Mouse (Mus musculus) liver, embryonic 16.5 days (tissue): ENCODE measurements at regions not wholly inside any gene's neighbourhood (a gene's known extent, or its start where the extent isn't known, plus 50 kb on each side); places are given as distances from the start of the nearest gene placed in this dataset.
"Not testable (repeated sequence)": the region's sequence is repeated elsewhere in the genome, so short reads cannot be mapped to it uniquely, and the experiment has no call there.

Experiments used
- ATAC-seq: fragments of 200-750 bp; cut with Nextera tagmentation; 2 replicates; pipeline ENCODE4 v1.8.0; 2017; ENCODE audit warnings: low read depth, mild to moderate bottlenecking, moderate number of reproducible peaks, moderate library complexity
- H3K27ac ChIP-seq: fragments of 300-500 bp; sonication (generic); 2 replicates; pipeline ENCODE4 v1.5.1; 2014; ENCODE audit warnings: mild to moderate bottlenecking, low read length
- H3K27me3 ChIP-seq: fragments of 300-500 bp; sonication (generic); 2 replicates; pipeline ENCODE4 v1.6.1; 2014; ENCODE audit warnings: low read depth, low read length, mixed read lengths; ENCODE audit not compliant: control insufficient read depth, insufficient read depth
- H3K36me3 ChIP-seq: fragments of 300-500 bp; sonication (generic); 2 replicates; pipeline ENCODE4 v1.6.1; 2014; ENCODE audit warnings: mild to moderate bottlenecking; ENCODE audit not compliant: control insufficient read depth, insufficient read depth
- H3K4me1 ChIP-seq: fragments of 300-500 bp; sonication (generic); 2 replicates; pipeline ENCODE4 v1.6.1; 2014; ENCODE audit warnings: low read depth, low read length, mixed read lengths; ENCODE audit not compliant: control insufficient read depth
- H3K4me2 ChIP-seq: fragments of 300-500 bp; sonication (generic); 2 replicates; pipeline ENCODE4 v1.6.1; 2014; ENCODE audit warnings: low read depth, low read length, mixed read lengths
- H3K4me3 ChIP-seq: fragments of 300-500 bp; sonication (generic); 2 replicates; pipeline ENCODE4 v1.5.1; 2014; ENCODE audit warnings: low read depth, mild to moderate bottlenecking, low read length
- H3K9ac ChIP-seq: fragments of 300-500 bp; sonication (generic); 2 replicates; pipeline ENCODE4 v1.6.1; 2014; ENCODE audit warnings: low read depth, low read length
- H3K9me3 ChIP-seq: fragments of 300-500 bp; sonication (generic); replicated peaks from 2 replicates; pipeline ENCODE4 v1.6.1; 2016; ENCODE audit warnings: low read length; ENCODE audit not compliant: control insufficient read depth
- WGBS: fragments of 180-500 bp; shearing (Covaris S2); extraction: QIAGEN DNeasy Blood & Tissue Kit; methylation state at CpG from one replicate; pipeline ENCODE4 v1.1.7; 2014; ENCODE audit not compliant: insufficient replicate concordance; 5-methylcytosine and 5-hydroxymethylcytosine counted together

DNA sequence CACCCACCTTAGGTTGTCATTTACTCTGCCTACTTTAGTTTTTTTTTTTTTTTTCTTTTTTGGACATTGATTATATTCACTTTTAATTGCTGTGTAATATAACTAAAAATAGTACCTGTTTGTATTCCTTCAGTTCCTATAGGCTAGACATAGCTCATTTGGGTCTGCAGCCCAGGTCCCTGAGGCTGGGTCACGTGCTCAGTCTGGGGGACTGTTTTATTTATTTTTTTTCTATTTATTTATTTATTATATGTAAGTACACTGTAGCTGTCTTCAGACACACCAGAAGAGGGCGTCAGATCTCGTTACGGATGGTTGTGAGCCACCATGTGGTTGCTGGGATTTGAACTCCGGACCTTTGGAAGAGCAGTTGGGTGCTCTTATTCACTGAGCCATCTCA lies 231.2 kb upstream of the Ercc4 start:
- 53% methylated on average over 5 of the region's 5 CpGs for WGBS
- H3K27ac ChIP-seq, H3K9me3 ChIP-seq, H3K36me3 ChIP-seq, ATAC-seq, H3K4me2 ChIP-seq, H3K4me1 ChIP-seq, H3K27me3 ChIP-seq, H3K9ac ChIP-seq, H3K4me3 ChIP-seq: not testable (repeated sequence)

DNA sequence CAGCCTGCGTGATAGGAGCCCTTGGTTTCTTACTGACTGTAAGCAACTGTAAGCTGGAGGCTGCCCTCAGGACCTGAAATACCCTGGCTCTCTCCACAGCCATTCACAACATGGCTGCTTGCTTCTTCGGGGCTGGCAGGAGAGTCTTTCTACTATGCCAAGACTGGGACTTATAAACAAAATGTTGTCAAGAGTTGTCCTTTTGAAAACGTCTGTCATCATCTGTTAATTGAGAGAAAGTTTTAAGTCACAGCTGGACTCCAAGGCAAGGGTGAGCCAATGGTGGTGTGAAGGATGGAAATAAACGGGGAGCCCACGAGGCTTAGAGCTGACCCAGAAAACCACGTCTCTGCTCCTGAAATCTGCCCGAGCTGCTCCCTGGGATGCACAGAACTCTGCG lies 229.5 kb upstream of the Ercc4 start:
- Histone ChIP-seq H3K27me3 (no peaks in the 10 kb centered on the region), H3K9me3 (no peaks in the 10 kb centered on the region), H3K27ac (no peak overlapping the region), H3K4me2 (no peak overlapping the region), H3K4me3 (no peak overlapping the region), H3K9ac (no peak overlapping the region), H3K36me3 (no peaks in the 10 kb centered on the region), H3K4me1 (no peaks in the 10 kb centered on the region)
- no peak for ATAC-seq
- WGBS, result 63% methylated on average over 8 of the region's 8 CpGs

DNA sequence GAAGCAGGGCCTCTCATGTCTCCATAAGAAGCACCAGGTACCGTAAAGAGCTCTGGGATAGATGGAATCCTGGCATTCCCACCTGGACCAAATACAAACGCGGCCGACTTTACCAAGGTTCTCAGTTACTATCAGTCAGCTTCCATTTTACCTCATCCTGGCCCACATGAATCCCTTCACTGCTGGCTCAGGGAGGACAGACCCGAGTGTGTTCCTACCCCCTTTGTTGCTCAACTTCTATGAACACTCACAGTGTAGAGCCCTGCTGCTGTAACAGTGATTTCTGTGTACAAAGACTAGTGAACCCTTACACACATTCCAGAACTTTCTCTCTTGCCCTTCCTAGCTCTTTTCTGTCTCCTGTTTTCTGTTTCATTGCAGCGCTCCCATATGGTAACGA lies 229.0 kb upstream of the Ercc4 start:
- ATAC-seq, result no peak
- Histone ChIP-seq H3K9ac (no peak overlapping the region), H3K27ac (no peak overlapping the region), H3K4me2 (no peak overlapping the region), H3K4me1 (no peaks in the 10 kb centered on the region), H3K27me3 (no peaks in the 10 kb centered on the region), H3K36me3 (no peaks in the 10 kb centered on the region), H3K9me3 (no peaks in the 10 kb centered on the region), H3K4me3 (no peak overlapping the region)
- WGBS, result 68% methylated on average over 7 of the region's 7 CpGs

DNA sequence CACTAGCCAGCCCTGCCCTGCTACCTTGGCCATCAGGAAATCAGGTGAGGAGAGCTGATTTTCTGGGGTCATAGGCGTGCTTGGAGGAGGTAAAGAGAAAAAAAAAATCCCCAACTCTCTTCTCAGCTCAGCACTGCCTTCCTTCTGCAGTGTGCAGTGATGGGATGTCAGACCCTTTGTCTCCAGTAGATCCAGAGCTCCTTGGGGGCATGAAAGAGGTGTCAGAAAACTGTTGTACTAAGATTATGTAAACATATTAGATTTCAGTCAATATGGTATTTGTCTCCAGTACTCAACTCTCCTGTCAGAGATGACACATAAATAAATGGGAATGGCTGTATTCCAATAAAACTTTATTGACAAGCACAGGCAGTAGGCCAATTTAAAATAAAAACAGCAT lies 226.8 kb upstream of the Ercc4 start:
- H3K9ac ChIP-seq, result no peak overlapping the region
- H3K27ac ChIP-seq, result no peak overlapping the region
- no peak overlapping the region for H3K4me2 ChIP-seq
- H3K36me3 ChIP-seq, result no peaks in the 10 kb centered on the region
- H3K27me3 ChIP-seq, result no peaks in the 10 kb centered on the region
- no peaks in the 10 kb centered on the region for H3K4me1 ChIP-seq
- no peak overlapping the region for H3K4me3 ChIP-seq
- ATAC-seq, result no peak
- H3K9me3 ChIP-seq, result no peaks in the 10 kb centered on the region
- 30% methylated on average over 1 of the region's 1 CpGs for WGBS

DNA sequence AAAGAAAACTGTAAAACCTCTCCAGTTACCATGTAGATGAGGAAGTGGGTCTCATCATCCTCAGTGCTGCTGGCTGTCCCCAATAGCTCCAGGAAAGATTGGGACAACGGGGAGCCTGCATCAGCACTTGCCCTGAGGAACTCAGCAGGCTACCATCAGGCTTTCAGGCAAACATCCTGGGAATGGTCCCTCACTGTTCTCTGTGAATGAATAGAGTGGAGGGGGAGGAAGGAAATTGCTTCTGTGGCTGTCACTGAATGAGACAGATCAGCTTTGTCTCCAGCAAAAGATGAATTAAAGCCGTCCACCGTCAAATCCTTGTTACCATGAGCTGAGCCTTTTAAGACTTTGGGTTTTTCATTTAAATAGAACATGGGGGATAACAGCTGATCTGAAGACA lies 224.9 kb upstream of the Ercc4 start:
- Histone ChIP-seq H3K27ac (no peak overlapping the region), H3K4me3 (no peak overlapping the region), H3K27me3 (no peaks in the 10 kb centered on the region), H3K4me2 (no peak overlapping the region), H3K4me1 (no peaks in the 10 kb centered on the region), H3K36me3 (no peaks in the 10 kb centered on the region), H3K9me3 (no peaks in the 10 kb centered on the region), H3K9ac (no peak overlapping the region)
- WGBS, result 30% methylated on average over 3 of the region's 3 CpGs
- ATAC-seq, result no peak

DNA sequence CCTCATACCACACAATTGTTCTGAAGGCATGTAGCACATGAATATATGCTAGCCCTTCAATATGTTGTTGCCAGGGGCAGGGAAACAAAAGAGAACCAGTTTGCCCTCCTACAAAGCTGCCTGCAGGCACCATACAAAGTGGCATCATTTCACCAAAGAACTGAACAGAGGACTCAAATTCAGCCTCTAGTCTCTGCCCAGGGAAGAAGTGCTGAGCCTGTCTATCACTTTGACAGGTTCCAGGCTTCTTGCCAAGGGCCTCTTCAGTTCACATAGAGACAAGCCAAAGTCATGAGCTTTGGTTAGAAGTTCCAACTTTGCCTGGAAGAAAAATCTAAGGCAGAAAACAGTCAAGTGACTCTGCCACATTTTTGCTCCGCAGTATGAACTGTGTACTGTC lies 223.4 kb upstream of the Ercc4 start:
- 78% methylated on average over 1 of the region's 1 CpGs for WGBS
- H3K27me3 ChIP-seq, result no peaks in the 10 kb centered on the region

DNA sequence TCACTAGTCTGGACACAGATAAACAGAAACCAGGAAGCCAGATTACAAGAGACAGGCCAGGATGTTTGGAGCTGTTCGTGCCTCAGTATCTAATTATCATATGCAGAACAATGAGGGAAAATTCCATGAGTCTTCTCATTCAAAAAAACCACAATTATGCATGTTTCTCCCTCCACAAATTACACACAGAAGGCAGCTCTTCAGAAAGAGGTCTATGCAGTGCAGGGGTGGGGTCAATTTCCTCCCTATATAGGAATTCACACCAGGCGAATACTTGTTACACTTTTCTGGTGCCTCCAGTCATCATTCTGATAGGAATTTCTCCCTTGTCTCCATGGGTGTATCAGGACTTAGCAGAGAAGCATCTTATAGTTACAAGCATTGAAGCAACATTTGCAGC lies 222.1 kb upstream of the Ercc4 start:
- 36% methylated on average over 2 of the region's 2 CpGs for WGBS
- no peak overlapping the region for H3K4me2 ChIP-seq
- ATAC-seq, result no peak
- H3K4me3 ChIP-seq, result no peak overlapping the region
- no peaks in the 10 kb centered on the region for H3K4me1 ChIP-seq
- H3K9me3 ChIP-seq, result no peaks in the 10 kb centered on the region
- no peak overlapping the region for H3K9ac ChIP-seq
- no peaks in the 10 kb centered on the region for H3K36me3 ChIP-seq
- H3K27me3 ChIP-seq, result no peaks in the 10 kb centered on the region
- no peak overlapping the region for H3K27ac ChIP-seq

More for the DNA sequence above, 223.4 kb upstream of the Ercc4 start:
- no peak overlapping the region for H3K4me3 ChIP-seq
- H3K4me1 ChIP-seq, result no peaks in the 10 kb centered on the region
- no peak for ATAC-seq
- H3K9me3 ChIP-seq, result no peaks in the 10 kb centered on the region
- H3K4me2 ChIP-seq, result no peak overlapping the region
- H3K27ac ChIP-seq, result no peak overlapping the region
- no peaks in the 10 kb centered on the region for H3K36me3 ChIP-seq
- no peak overlapping the region for H3K9ac ChIP-seq

DNA sequence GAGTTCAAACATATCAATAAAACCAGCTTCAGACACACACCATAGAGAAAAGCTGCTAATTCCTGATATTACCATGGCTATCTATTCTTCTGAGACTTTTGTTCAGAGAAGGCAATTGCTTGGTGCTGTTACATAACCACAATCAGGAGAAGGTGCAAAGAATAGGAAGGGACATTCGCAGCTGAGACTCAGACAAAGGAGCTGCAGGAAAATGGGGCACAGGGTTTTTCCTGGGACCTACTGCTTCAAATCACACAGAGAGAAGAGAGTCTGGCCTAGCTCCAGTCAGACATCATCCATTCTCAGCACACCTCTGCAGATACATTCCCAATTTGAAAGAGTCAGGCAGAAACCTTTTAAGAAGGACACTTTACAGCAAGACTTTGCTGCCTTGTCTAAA lies 219.4 kb upstream of the Ercc4 start:
- H3K4me1 ChIP-seq, result no peaks in the 10 kb centered on the region
- no peak overlapping the region for H3K27ac ChIP-seq
- H3K9ac ChIP-seq, result no peak overlapping the region
- H3K4me3 ChIP-seq, result no peak overlapping the region
- H3K36me3 ChIP-seq, result no peaks in the 10 kb centered on the region
- no peak for ATAC-seq
- no peaks in the 10 kb centered on the region for H3K27me3 ChIP-seq
- no peak overlapping the region for H3K4me2 ChIP-seq
- 52% methylated on average over 1 of the region's 1 CpGs for WGBS
- no peaks in the 10 kb centered on the region for H3K9me3 ChIP-seq

DNA sequence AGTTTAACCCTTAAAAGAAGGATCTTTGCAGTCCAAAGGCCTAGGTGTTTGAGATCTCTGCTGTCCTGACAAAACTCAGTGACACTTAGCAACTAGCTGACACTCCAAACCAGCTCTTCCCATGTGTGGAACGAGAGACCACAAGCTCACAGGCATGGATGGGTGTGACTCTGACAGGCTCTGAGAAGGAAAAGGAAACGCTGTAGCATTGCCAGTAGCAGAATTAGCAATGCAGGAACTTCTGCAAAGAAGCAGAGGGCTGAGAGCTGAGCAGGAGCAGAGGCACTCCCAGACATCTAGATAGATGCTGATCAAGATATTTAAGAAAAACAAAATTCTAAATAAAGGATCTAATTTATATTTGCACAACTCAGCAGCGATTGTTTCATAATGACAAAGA lies 218.9 kb upstream of the Ercc4 start:
- Histone ChIP-seq H3K4me1 (no peaks in the 10 kb centered on the region), H3K4me3 (no peak overlapping the region), H3K36me3 (no peaks in the 10 kb centered on the region), H3K4me2 (no peak overlapping the region), H3K9me3 (no peaks in the 10 kb centered on the region), H3K27me3 (no peaks in the 10 kb centered on the region), H3K9ac (no peak overlapping the region), H3K27ac (no peak overlapping the region)
- ATAC-seq, result no peak
- 31% methylated on average over 3 of the region's 3 CpGs for WGBS
